Mouse (Mus musculus): ENCODE measurements around the gene Ddrgk1. TPM values are rescaled to one million over a fixed set of nuclear protein-coding genes. Genes with fewer than 3 reads are reported as not detected.

Ddrgk1 gene
- polyA plus RNA-seq, 1 experiment from 2014 or later = 62.0 TPM

DNA sequence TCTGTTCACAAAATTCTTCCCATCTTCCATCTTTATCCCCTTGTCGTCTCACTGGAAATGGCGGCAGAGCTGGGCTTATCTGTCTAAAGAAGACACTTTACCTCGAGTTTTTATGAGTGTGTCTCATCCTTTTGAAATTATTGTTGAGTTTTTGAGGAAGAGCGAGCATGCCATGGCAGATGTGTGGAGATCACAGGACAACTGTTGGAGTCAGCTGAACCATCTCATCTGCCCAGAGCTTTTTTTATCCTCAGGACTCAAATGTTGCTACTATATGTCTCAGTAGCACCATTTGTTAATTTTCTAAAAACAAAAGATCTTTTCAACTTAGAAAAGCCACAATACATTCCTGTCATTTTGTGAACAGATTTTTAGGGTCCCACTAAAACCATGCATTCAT is 19.3 kb downstream of the Ddrgk1 start:
- Histone ChIP-seq H3K9me3 (no peaks in the 10 kb centered on the region), H3K4me3 (replicated peaks) (no peak overlapping the region), H3K4me1 (replicated peaks) (peaks cover 15% of the 10 kb centered on the region), H3K9ac (replicated peaks) (no peak overlapping the region), H3K27me3 (peaks cover 12% of the 10 kb centered on the region), H3K36me3 (peaks cover 10% of the 10 kb centered on the region), H3K27ac (no peak overlapping the region), H3K4me2 (replicated peaks) (no peak overlapping the region)
- no peak for ATAC-seq
- WGBS = 87% methylated on average over 4 of the region's 4 CpGs

GRCm38 (mm10) chr2:130642684-130643369 is 21.6 kb downstream of the Ddrgk1 start, which contains the start of gene Lzts3:
Gene Lzts3, minus strand, starts transcription at chr2:130642803.
- Histone ChIP-seq H3K9me3 (no peaks in the 10 kb centered on the region), H3K4me1 (replicated peaks) (peaks cover 15% of the 10 kb centered on the region), H3K4me2 (replicated peaks) (peak within 1 kb of the TSS; percentile 90), H3K36me3 (no peaks in the 10 kb centered on the region), H3K27ac (peak within 1 kb of the TSS; percentile 47; the same call in 1 of the 2 replicates), H3K9ac (replicated peaks) (peak within 1 kb of the TSS; percentile 83), H3K27me3 (peaks cover 27% of the 10 kb centered on the region), H3K4me3 (replicated peaks) (peak within 1 kb of the TSS; percentile 73)
- peak; percentile 97 for ATAC-seq
- 4% methylated on average over 33 of the region's 40 CpGs for WGBS

DNA sequence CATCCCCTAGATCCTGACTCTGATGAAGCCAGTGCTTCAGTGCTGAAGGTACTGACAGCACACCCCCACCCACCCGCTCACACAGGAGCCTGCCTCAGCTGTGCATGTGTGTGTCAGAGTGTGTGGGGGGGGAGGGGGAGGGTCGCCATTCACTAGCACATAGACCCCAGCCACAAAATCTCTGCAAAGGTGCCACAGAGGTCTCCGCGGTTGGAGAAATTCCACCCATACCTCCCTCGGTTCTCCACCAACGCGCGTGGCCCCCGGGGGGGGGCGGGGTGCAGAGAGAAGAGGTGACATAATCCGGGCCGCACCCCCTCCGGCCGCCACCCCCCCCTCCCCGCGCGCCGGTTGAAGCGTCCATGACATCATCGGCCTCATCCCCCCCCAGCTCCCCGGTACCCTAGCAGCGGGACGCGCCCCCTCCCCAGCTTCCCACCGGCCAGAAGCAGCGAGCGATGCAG is 22.2 kb downstream of the Ddrgk1 start:
- Histone ChIP-seq H3K9me3 (no peaks in the 10 kb centered on the region), H3K9ac (replicated peaks) (peak overlapping the region; percentile 83), H3K4me1 (replicated peaks) (peaks cover 15% of the 10 kb centered on the region), H3K36me3 (no peaks in the 10 kb centered on the region), H3K4me2 (replicated peaks) (peak overlapping the region; percentile 90), H3K4me3 (replicated peaks) (peak overlapping the region; percentile 73), H3K27ac (0 out of 2 replicates have a peak overlapping the region, but pooled peaks have one; percentile 47), H3K27me3 (peaks cover 33% of the 10 kb centered on the region)
- ATAC-seq = peak; percentile 80
- WGBS = under 1% methylated on average over 26 of the region's 27 CpGs

GRCm38 (mm10) chr2:130641351-130642025 is 23.0 kb downstream of the Ddrgk1 start:
- no peaks in the 10 kb centered on the region for H3K9me3 ChIP-seq
- WGBS = 73% methylated on average over 6 of the region's 6 CpGs
- peaks cover 41% of the 10 kb centered on the region for H3K27me3 ChIP-seq
- H3K27ac ChIP-seq = no peak overlapping the region
- H3K9ac ChIP-seq (replicated peaks) = peak overlapping the region; percentile 83
- H3K4me1 ChIP-seq (replicated peaks) = peaks cover 15% of the 10 kb centered on the region
- peak overlapping the region; percentile 73 for H3K4me3 ChIP-seq (replicated peaks)
- H3K36me3 ChIP-seq = no peaks in the 10 kb centered on the region
- H3K4me2 ChIP-seq (replicated peaks) = peak overlapping the region; percentile 90
- ATAC-seq = no peak

- ATAC-seq = no peak
- H3K27me3 ChIP-seq = peaks cover 63% of the 10 kb centered on the region
- WGBS = 85% methylated on average over 6 of the region's 6 CpGs
Observed at GRCm38 (mm10) chr2:130639276-130639675, 25.2 kb downstream of the Ddrgk1 start.

DNA sequence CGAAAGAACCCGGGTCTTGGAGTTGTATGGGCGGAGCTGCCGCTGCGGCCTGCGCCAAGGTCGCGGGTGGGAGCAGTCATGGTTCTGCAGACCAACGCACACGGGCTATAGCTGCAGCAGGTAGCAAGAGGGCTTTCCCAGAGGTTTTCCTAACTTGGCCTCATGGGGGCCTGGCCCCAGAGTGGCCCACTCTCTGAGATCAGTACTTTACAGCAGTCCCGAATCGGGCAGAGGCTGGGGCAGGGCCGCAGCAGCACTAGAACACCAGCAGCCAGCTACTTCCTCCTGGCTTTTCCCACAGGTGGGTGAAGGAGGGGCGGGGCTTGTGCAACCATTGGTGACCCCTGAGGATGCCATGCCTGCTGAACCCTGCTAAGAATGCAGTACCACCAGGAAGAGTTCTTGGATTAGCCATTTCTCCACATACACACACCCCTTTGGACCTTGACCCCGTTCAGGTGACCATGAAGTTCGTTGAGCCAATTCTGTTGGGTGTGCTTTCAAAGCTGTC is 26.3 kb downstream of the Ddrgk1 start:
- 35% methylated on average over 16 of the region's 16 CpGs for WGBS
- H3K27ac ChIP-seq = no peak overlapping the region
- H3K4me2 ChIP-seq (replicated peaks) = no peak overlapping the region
- H3K9me3 ChIP-seq = no peaks in the 10 kb centered on the region
- no peaks in the 10 kb centered on the region for H3K36me3 ChIP-seq
- H3K4me3 ChIP-seq (replicated peaks) = no peak overlapping the region
- H3K27me3 ChIP-seq = peaks cover 73% of the 10 kb centered on the region
- no peak overlapping the region for H3K9ac ChIP-seq (replicated peaks)
- no peak for ATAC-seq
- H3K4me1 ChIP-seq (replicated peaks) = peaks cover 39% of the 10 kb centered on the region

More at GRCm38 (mm10) chr2:130639276-130639675, 25.2 kb downstream of the Ddrgk1 start:
- no peak overlapping the region for H3K4me2 ChIP-seq (replicated peaks)
- H3K4me1 ChIP-seq (replicated peaks) = peaks cover 33% of the 10 kb centered on the region
- no peak overlapping the region for H3K9ac ChIP-seq (replicated peaks)
- no peak overlapping the region for H3K27ac ChIP-seq
- H3K36me3 ChIP-seq = no peaks in the 10 kb centered on the region
- H3K9me3 ChIP-seq = no peaks in the 10 kb centered on the region
- H3K4me3 ChIP-seq (replicated peaks) = no peak overlapping the region

- Histone ChIP-seq H3K9ac (replicated peaks) (peak overlapping the region; percentile 67; the same call in 1 of the 2 replicates), H3K4me3 (replicated peaks) (no peak overlapping the region), H3K27me3 (peaks cover 81% of the 10 kb centered on the region), H3K36me3 (no peaks in the 10 kb centered on the region), H3K4me2 (replicated peaks) (peak overlapping the region; percentile 59), H3K4me1 (replicated peaks) (peaks cover 33% of the 10 kb centered on the region), H3K27ac (no peak overlapping the region), H3K9me3 (no peaks in the 10 kb centered on the region)
- no peak for ATAC-seq
- 10% methylated on average over 21 of the region's 21 CpGs for WGBS
Observed at GRCm38 (mm10) chr2:130635847-130636246, 28.6 kb downstream of the Ddrgk1 start.

GRCm38 (mm10) chr2:130634739-130635411 is 29.6 kb downstream of the Ddrgk1 start:
- Histone ChIP-seq H3K27me3 (peaks cover 74% of the 10 kb centered on the region), H3K4me1 (replicated peaks) (peaks cover 33% of the 10 kb centered on the region), H3K9ac (replicated peaks) (peak overlapping the region; percentile 67)

GRCm38 (mm10) chr2:130634006-130634738 is 30.3 kb downstream of the Ddrgk1 start:
- H3K4me1 ChIP-seq (replicated peaks) = peaks cover 33% of the 10 kb centered on the region
- no peaks in the 10 kb centered on the region for H3K9me3 ChIP-seq
- peak; percentile 31 for ATAC-seq
- H3K4me3 ChIP-seq (replicated peaks) = peak overlapping the region; percentile 33
- H3K9ac ChIP-seq (replicated peaks) = peak overlapping the region; percentile 67; the same call in 1 of the 2 replicates
- H3K27me3 ChIP-seq = peaks cover 70% of the 10 kb centered on the region
- 12% methylated on average over 14 of the region's 14 CpGs for WGBS
- no peak overlapping the region for H3K27ac ChIP-seq
- H3K36me3 ChIP-seq = no peaks in the 10 kb centered on the region
- peak overlapping the region; percentile 59 for H3K4me2 ChIP-seq (replicated peaks)

More at GRCm38 (mm10) chr2:130634739-130635411, 29.6 kb downstream of the Ddrgk1 start:
- Histone ChIP-seq H3K36me3 (no peaks in the 10 kb centered on the region), H3K9me3 (no peaks in the 10 kb centered on the region), H3K27ac (no peak overlapping the region), H3K4me3 (replicated peaks) (peak overlapping the region; percentile 33), H3K4me2 (replicated peaks) (peak overlapping the region; percentile 59)
- ATAC-seq = peak; percentile 46
- 1% methylated on average over 38 of the region's 38 CpGs for WGBS

DNA sequence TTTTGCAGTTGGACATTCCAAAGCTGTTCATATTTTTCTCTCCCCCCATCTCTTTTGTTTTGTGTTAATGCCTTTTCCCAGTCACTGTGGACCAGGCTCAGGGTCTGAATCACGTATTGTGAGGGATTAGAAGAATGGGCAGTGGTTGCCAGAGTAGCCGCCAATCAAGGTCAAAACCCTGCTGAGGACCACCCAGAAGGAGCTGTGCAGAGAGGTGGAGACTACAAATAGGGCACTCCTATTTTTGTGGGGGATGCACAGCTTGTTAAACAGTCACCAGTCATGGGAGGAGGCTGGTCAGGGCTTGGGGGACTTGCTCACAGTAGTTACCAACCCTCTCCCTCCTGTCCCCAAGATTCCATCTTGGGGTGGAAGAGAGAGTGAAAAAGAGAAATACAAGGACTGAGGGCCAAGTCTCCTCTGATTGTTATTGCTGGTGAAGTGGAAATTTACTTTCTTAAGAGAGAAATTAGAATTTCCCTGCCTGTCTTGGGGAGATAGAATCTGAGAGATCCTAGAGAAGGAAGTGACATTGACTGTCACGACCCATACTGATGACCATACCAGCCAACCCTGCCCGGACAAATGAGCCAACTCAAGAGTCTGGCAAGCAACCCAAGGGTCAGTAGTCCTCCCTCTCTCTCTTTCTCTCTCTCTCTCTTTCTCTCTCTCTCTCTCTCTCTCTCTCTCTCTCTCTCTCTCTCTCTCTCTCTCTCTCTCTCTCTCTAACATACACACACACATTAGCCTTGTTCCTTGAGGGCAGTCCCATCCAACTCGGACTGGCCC is 31.4 kb downstream of the Ddrgk1 start:
- H3K9me3 ChIP-seq = no peaks in the 10 kb centered on the region
- 43% methylated on average over 5 of the region's 5 CpGs for WGBS
- peaks cover 61% of the 10 kb centered on the region for H3K27me3 ChIP-seq
- H3K9ac ChIP-seq (replicated peaks) = no peak overlapping the region
- no peaks in the 10 kb centered on the region for H3K36me3 ChIP-seq
- ATAC-seq = no peak
- no peak overlapping the region for H3K4me2 ChIP-seq (replicated peaks)
- no peak overlapping the region for H3K4me3 ChIP-seq (replicated peaks)
- peaks cover 44% of the 10 kb centered on the region for H3K4me1 ChIP-seq (replicated peaks)
- no peak overlapping the region for H3K27ac ChIP-seq
